Mouse (Mus musculus) forebrain, postnatal 0 days (tissue): ENCODE data around the gene Atp6v1c2. TPM values are rescaled to one million over a fixed set of nuclear protein-coding genes. Genes with fewer than 3 reads are reported as not detected.

Source experiments
- ATAC-seq: fragments of 200-750 bp; cut with Nextera tagmentation; 2 replicates; pipeline ENCODE4 v1.8.0; 2017; ENCODE audit warnings: mild to moderate bottlenecking, moderate library complexity
- DNase-seq: peaks from one replicate; pipeline ENCODE4 v3.0.0-alpha.2; 2015
- H3K27ac ChIP-seq: fragments of 300-500 bp; sonication (generic); 2 replicates; pipeline ENCODE4 v1.5.1; 2014; ENCODE audit warnings: low read depth, mild to moderate bottlenecking, antibody characterized with exemption, low read length, moderate library complexity, mixed read lengths
- H3K27me3 ChIP-seq: fragments of 300-500 bp; sonication (generic); 2 replicates; pipeline ENCODE4 v1.6.1; 2014; ENCODE audit warnings: mild to moderate bottlenecking, low read length, mixed read lengths; ENCODE audit not compliant: insufficient read depth
- H3K36me3 ChIP-seq: fragments of 300-500 bp; sonication (generic); 2 replicates; pipeline ENCODE4 v1.6.1; 2014; ENCODE audit warnings: mild to moderate bottlenecking, moderate library complexity; ENCODE audit not compliant: insufficient read depth
- H3K4me1 ChIP-seq: fragments of 300-500 bp; sonication (generic); 2 replicates; pipeline ENCODE4 v1.6.1; 2014; ENCODE audit warnings: antibody characterized with exemption; ENCODE audit not compliant: insufficient read depth
- H3K4me2 ChIP-seq: fragments of 300-500 bp; sonication (generic); 2 replicates; pipeline ENCODE4 v1.6.1; 2014; ENCODE audit warnings: low read depth, mild to moderate bottlenecking, moderate library complexity
- H3K4me3 ChIP-seq: fragments of 300-500 bp; sonication (generic); 2 replicates; pipeline ENCODE4 v1.5.1; 2014; ENCODE audit warnings: low read depth, low read length, mixed read lengths
- H3K9ac ChIP-seq: fragments of 300-500 bp; sonication (generic); 2 replicates; pipeline ENCODE4 v1.6.1; 2014; ENCODE audit warnings: mild to moderate bottlenecking
- H3K9me3 ChIP-seq: fragments of 300-500 bp; sonication (generic); 2 replicates; pipeline ENCODE4 v1.6.1; 2016; ENCODE audit warnings: low read length
- CTCF ChIP-seq: sonication (generic); IDR thresholded peaks from 2 replicates; pipeline ENCODE4 v1.5.1; 2016; ENCODE audit warnings: antibody characterized with exemption, control low read depth, low read depth
- WGBS: fragments of 180-500 bp; shearing (Covaris S2); extraction: QIAGEN DNeasy Blood & Tissue Kit; methylation state at CpG from one replicate; pipeline ENCODE4 v1.1.7; 2014; 5-methylcytosine and 5-hydroxymethylcytosine counted together
- polyA plus RNA-seq: library from polyadenylated mRNA; unstranded; fragments of >200 nt; fragmentation: Nextera tagmentation; extraction: Ambion mirVana; gene quantifications from 2 replicates; pipeline ENCODE4 v1.2.1, GENCODE M21; 2015
- total RNA-seq: library from RNA; depleted of rRNA; stranded (reverse); fragments of >200 nt; gene quantifications from 2 replicates; pipeline ENCODE4 v1.2.3, GENCODE M21; 2014; rRNA removed

Gene Atp6v1c2
- total RNA-seq = 0.86 and 2.4 TPM in 2 replicates
- 1.3 and 1.6 TPM in 2 replicates for polyA plus RNA-seq

GRCm38 (mm10) chr12:17329259-17329658 is at the start of gene Atp6v1c2:
Atp6v1c2 (minus strand) TSS chr12:17329359.
- TF ChIP-seq CTCF = no peak
- H3K9ac ChIP-seq = no peak within 1 kb of the TSS
- H3K27me3 ChIP-seq = peaks cover 8% of the 10 kb centered on the region; the same call in 1 of the 2 replicates
- no peak within 1 kb of the TSS for H3K4me3 ChIP-seq
- no peak for ATAC-seq
- no peaks in the 10 kb centered on the region for H3K36me3 ChIP-seq
- no peak for DNase-seq
- H3K27ac ChIP-seq = no peak within 1 kb of the TSS
- no peak within 1 kb of the TSS for H3K4me2 ChIP-seq
- WGBS = 78% methylated on average over 3 of the region's 3 CpGs
- no peaks in the 10 kb centered on the region for H3K4me1 ChIP-seq
- H3K9me3 ChIP-seq = no peaks in the 10 kb centered on the region

GRCm38 (mm10) chr12:17376521-17376920 is 47.4 kb upstream of the Atp6v1c2 start:
- no peak for TF ChIP-seq CTCF
- ATAC-seq = no peak
- H3K36me3 ChIP-seq = peaks cover 70% of the 10 kb centered on the region
- no peak overlapping the region for H3K9ac ChIP-seq
- no peak overlapping the region for H3K4me3 ChIP-seq
- H3K27me3 ChIP-seq = no peaks in the 10 kb centered on the region
- H3K4me2 ChIP-seq = no peak overlapping the region
- no peaks in the 10 kb centered on the region for H3K4me1 ChIP-seq
- 78% methylated on average over 6 of the region's 6 CpGs for WGBS
- no peak overlapping the region for H3K27ac ChIP-seq
- no peak for DNase-seq
- H3K9me3 ChIP-seq = no peaks in the 10 kb centered on the region

GRCm38 (mm10) chr12:17375243-17375642 is 46.1 kb upstream of the Atp6v1c2 start:
- peaks cover 67% of the 10 kb centered on the region for H3K36me3 ChIP-seq
- WGBS = 94% methylated on average over 4 of the region's 4 CpGs
- no peak overlapping the region for H3K27ac ChIP-seq
- no peak for TF ChIP-seq CTCF
- no peaks in the 10 kb centered on the region for H3K4me1 ChIP-seq
- H3K4me2 ChIP-seq = no peak overlapping the region
- no peak for DNase-seq
- H3K4me3 ChIP-seq = no peak overlapping the region
- no peaks in the 10 kb centered on the region for H3K27me3 ChIP-seq
- no peaks in the 10 kb centered on the region for H3K9me3 ChIP-seq
- no peak for ATAC-seq
- H3K9ac ChIP-seq = no peak overlapping the region

GRCm38 (mm10) chr12:17373470-17373975 is 44.4 kb upstream of the Atp6v1c2 start:
- H3K27ac ChIP-seq = no peak overlapping the region
- no peak overlapping the region for H3K9ac ChIP-seq
- peaks cover 72% of the 10 kb centered on the region for H3K36me3 ChIP-seq
- no peak overlapping the region for H3K4me3 ChIP-seq
- ATAC-seq (no peak), DNase-seq (no peak)
- no peak for TF ChIP-seq CTCF
- H3K4me2 ChIP-seq = no peak overlapping the region
- WGBS = 97% methylated on average over 5 of the region's 5 CpGs
- H3K4me1 ChIP-seq = no peaks in the 10 kb centered on the region
- H3K27me3 ChIP-seq = no peaks in the 10 kb centered on the region
- H3K9me3 ChIP-seq = no peaks in the 10 kb centered on the region

GRCm38 (mm10) chr12:17372696-17373095 is 43.5 kb upstream of the Atp6v1c2 start:
- DNase-seq (no peak), ATAC-seq (no peak)
- Histone ChIP-seq H3K9ac (no peak overlapping the region), H3K27me3 (no peaks in the 10 kb centered on the region), H3K36me3 (peaks cover 78% of the 10 kb centered on the region), H3K27ac (no peak overlapping the region), H3K4me3 (no peak overlapping the region), H3K4me2 (no peak overlapping the region), H3K9me3 (no peaks in the 10 kb centered on the region), H3K4me1 (no peaks in the 10 kb centered on the region)
- no peak for TF ChIP-seq CTCF
- 87% methylated on average over 3 of the region's 3 CpGs for whole genome bisulfite sequencing

- 91% methylated on average over 8 of the region's 8 CpGs for WGBS
- Histone ChIP-seq H3K4me1 (no peaks in the 10 kb centered on the region), H3K36me3 (peaks cover 71% of the 10 kb centered on the region)
Measured at GRCm38 (mm10) chr12:17371589-17372235, 42.6 kb upstream of the Atp6v1c2 start.

GRCm38 (mm10) chr12:17369551-17370325 is 40.6 kb upstream of the Atp6v1c2 start:
- TF ChIP-seq CTCF = no peak
- no peak overlapping the region for H3K9ac ChIP-seq
- no peaks in the 10 kb centered on the region for H3K9me3 ChIP-seq
- no peak overlapping the region for H3K4me2 ChIP-seq
- no peak overlapping the region for H3K4me3 ChIP-seq
- 91% methylated on average over 7 of the region's 7 CpGs for WGBS
- H3K27ac ChIP-seq = no peak overlapping the region
- no peaks in the 10 kb centered on the region for H3K27me3 ChIP-seq
- ATAC-seq (no peak), DNase-seq (no peak)
- peaks cover 61% of the 10 kb centered on the region for H3K36me3 ChIP-seq
- H3K4me1 ChIP-seq = no peaks in the 10 kb centered on the region

More at GRCm38 (mm10) chr12:17371589-17372235, 42.6 kb upstream of the Atp6v1c2 start:
- peak; percentile 36; the same call in 1 of the 2 replicates for TF ChIP-seq CTCF
- ATAC-seq = no peak
- Histone ChIP-seq H3K27me3 (no peaks in the 10 kb centered on the region), H3K9ac (no peak overlapping the region), H3K27ac (no peak overlapping the region), H3K9me3 (no peaks in the 10 kb centered on the region), H3K4me3 (no peak overlapping the region), H3K4me2 (no peak overlapping the region)
- no peak for DNase-seq
